Mouse (Mus musculus) G1E (cell line): Measurements from ENCODE around the gene Rpl36al.

Experiments used
- CTCF ChIP-seq: IDR thresholded peaks from 2 replicates; pipeline ENCODE4 v1.5.1; 2012; ENCODE audit warnings: low read depth, low read length, inconsistent platforms, mixed read lengths
- GATA1 ChIP-seq: IDR thresholded peaks from 2 replicates; pipeline ENCODE4 v1.6.1; 2012; ENCODE audit warnings: borderline replicate concordance, low read length, inconsistent platforms, mixed read lengths
- TAL1 ChIP-seq: conservative IDR thresholded peaks from 2 replicates; pipeline ENCODE4 v1.6.1; 2012; ENCODE audit warnings: low read depth, low read length, inconsistent platforms, mixed read lengths

DNA sequence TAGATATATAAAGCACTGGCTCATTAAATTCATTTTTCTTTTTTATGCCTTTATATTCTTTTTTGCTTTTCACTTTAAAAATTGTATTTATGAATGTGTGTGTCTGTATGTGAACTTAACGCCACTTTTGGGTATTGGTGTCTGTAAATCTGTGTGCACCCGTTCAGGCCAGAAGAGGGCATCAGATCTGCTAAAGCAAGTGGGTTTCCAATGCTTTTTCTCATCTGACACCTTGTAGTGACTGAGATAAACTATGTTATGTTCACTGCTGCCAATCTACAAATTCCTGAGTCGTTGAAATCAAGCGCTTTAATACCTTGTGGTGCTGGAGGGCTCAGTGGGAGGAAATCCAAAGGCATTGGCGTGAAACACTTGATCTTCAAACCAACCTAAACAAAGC, 27.2 kb upstream of the Rpl36al start:
- TF ChIP-seq CTCF (no peak), GATA1 (no peak), TAL1 (no peak)
